Mouse (Mus musculus) adrenal gland (tissue): ENCODE results near the gene I0C0044D17Rik.
"Not testable (repeated sequence)": the region's sequence is repeated elsewhere in the genome, so short reads cannot be mapped to it uniquely, and the experiment has no call there.

Experiments used
- intact Hi-C: fragments of 180-260 bp; cut with DNase I; formaldehyde crosslinking; loops from one replicate; pipeline ENCODE4 v1.15.1; 2025
- long read RNA-seq, 2 experiments: library from polyadenylated mRNA; unstranded; transcript quantifications; one replicate each; pipeline ENCODE4 v2.0.0; 2020; ENCODE audit warnings: borderline replicate concordance in 1 of 2; ENCODE audit not compliant: insufficient replicate concordance in 1 of 2

The I0C0044D17Rik gene
- long read RNA-seq, experiment 1: 0 reads
- long read RNA-seq, experiment 2: 0 reads

DNA sequence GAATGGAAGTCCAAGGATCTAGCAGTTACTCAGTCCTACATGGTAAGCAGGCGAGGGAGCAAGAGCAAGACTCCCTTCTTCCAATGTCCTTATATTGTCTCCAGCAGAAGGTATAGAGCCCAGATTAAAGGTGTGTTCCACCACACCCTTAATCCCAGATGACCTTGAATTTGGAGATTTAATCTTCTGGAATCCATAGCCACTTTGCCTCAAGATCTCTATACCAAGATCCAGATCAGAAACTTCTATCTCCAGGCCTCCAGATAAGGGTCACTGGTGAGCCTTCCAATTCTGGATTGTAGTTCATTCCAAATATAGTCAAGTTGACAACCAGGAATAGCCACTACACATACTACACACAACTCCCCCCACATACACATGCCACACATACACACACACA, at the start of gene I0C0044D17Rik:
TSS of gene I0C0044D17Rik (minus strand) at position 101 of the 400 bp plus-strand sequence.
- intact Hi-C loops: not testable (repeated sequence)

DNA sequence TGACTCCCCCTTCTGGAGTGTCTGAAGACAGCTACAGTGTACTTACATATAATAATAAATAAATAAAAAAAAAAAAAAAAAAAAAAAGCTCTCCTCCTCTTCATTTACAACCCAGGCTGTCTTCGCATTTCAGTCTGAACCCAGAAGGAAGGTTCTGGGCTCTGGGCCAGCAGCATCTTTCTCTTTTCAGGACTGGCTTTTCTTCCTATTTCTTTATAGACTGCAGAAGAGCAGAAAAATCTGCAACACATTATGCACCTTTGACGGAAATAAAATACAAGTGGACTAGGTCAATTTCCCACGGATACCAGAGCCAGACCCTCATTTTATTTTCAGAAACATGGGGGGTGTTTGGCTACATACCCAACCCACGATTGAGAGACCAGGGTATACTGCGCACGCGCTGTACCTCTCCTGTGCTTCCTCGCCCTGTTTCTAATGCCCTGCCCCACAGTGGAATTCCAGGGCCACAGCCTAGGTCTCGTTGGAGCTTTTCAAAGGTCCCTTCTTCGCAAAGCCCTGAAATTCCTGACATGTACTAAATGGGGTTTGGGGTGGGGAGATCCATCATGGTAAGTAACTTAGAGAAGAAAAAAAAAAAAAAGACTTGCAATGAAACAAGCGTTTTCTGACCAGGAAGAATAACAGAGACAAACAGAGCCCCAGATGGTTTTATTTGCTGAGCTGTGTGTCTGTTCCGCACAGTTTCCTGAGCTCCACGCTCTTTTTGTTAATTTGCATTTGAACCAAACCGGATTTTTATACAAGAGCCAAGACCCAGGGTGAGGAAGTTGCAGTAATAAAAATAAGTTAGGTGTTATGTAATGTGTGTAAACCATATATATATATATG, 42.0 kb upstream of the I0C0044D17Rik start:
- intact Hi-C loops: no loop called here

DNA sequence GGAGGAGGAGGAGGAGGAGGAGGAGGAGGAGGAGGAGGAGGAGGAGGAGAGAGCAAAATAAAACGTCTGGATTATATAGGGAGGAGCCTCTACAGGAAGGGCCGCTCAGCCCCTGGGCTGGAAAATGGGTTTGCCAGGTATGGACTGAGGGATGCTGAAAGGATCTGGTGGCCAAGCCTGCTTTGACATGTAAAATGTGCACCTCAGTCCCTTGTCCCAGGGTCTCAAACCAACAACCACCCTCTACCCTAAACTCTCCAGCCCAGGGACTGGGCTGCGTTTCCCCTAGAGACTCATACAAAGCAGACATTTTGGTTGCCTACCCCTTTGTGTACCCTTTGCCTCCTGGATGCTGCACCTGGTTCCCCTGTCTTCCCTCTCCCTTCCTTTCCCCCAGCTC, 40.9 kb upstream of the I0C0044D17Rik start:
- intact Hi-C loops: no loop called here

DNA sequence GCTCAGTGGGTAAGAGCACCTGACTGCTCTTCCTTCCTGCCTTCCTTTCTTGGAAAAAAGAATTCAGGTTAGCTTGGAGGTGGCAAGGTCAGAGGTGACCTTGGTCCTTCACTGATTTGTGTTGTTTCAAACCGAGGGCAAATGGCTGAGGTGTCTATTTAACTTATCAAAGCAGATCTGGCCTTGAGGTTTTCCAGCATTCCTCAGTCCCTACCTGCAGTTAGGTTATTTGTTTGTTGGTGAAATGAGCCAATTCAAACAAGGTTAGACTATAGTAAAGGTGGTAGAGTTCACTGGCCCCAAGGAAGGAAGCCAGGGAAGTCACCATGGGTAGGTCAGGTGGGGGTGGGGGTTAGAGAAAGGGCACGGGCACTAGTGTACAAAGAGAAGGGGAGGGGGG, 40.5 kb upstream of the I0C0044D17Rik start:
- intact Hi-C loops: no loop called here

DNA sequence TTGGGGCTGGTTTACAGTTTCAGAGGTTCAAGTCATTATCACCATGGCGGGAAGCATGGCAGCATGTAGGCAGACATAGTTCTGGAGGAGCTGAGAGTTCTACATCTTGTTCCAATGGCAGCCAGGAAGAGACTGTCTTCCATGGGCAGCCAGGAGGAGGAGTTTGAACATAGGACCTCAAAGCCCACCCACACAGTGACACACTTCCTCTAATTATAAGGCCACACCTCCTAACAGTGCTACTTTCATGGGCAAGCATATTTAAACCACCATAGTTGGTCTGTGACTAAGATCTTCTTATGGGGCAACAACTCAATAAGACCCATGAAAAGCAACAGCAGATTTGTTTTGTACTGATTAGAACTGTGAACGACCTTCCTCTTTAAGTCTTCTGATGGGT, 39.8 kb upstream of the I0C0044D17Rik start:
- intact Hi-C loops: no loop called here

DNA sequence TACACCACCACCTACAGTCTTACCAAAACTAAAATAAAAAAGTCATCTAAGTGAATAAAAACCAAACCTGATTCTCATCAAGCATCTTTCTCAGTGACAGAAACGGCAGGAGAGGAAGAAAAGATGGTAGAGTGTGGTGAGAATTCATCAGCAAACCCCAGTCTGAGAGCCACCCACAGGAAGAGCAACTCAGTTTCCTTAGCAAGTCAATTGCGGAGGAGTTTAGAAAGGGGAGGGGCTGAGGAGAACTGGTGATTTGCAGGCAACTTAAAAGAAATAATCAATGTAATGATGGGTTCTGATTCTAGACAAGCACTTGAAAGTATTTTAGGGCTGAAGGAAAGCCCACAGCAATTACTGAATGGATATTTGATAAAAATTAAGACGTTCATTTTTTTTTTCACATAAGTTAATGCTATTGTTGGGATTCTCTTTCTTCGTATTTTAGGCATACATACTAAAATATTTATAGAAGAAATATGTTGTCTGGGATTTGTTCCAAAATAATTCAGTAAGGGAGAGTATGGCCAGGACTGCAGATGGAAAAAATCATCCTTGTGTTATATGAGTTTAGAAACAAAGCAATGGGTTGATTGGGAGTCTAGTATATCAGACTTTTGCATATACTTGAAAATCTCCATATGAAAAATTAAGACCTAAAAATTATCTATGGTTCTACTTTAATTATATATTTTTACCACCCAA, 34.7 kb upstream of the I0C0044D17Rik start:
- intact Hi-C loops: no loop called here

DNA sequence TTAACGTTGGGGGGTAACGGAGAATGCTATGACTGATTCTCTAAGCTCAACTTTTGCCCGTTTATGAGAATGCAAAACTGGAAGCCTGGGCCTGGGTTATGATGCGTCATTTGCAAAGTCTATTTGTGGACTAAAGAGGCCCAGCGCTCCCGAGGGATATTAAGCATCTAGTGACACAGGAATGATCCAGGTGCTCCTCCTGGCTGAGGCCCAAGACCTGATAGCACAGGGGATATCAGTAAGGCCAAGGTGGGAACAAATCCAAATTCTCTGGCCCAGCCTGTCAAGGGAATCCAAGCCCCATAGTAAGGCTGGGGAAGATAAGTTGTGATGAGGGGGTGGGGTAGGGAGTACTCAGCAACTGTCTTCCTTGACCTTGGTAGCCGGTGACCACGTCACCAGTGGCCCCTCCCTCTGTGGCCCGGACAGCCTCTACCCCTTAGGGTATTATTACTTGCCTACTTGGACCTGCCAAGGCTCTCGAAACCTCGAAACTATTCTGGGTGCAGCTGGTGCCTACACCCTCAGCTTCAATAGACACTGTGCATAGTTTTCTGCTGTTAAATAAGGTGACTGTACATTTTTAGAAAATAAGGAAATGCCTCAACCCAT, 33.5 kb upstream of the I0C0044D17Rik start:
- intact Hi-C loops: no loop called here

DNA sequence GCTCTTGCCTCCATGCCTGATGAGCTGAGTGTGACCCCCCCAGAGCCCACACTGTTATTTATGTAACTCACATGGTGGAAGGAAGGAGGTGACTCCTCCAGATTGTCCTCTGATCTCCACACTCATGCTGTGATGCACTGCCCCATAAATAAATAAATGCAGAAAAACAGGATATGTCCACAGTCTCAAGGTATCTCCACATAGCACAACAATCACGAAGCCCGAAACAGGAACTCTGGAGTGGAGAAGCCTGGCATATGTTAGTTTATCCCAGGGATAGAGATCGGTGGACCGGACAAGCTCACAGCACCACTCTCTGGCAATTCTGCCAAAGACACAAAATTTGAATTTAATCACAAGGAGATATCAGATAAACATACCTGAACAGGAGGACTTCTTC, 30.3 kb upstream of the I0C0044D17Rik start:
- intact Hi-C loops: no loop called here

DNA sequence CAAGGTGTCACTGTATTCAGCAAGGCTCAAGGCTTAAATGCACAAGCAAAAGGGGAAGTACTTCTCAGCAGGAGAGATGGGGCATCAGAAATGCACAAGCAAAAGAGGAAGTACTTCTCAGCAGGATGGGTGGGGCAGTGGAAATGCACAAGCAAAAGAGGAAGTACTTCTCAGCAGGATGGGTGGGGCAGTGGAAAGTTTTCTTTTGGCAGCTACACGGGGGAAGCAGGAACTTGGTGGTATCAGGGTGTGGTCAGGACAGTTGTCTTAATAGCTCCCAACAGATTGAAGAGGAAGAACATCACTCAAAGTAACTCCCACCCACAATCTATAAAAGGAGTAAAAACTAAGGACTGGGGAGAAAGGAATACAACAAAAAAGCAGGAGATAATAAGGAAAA, 26.8 kb upstream of the I0C0044D17Rik start:
- intact Hi-C loops: not testable (repeated sequence)

DNA sequence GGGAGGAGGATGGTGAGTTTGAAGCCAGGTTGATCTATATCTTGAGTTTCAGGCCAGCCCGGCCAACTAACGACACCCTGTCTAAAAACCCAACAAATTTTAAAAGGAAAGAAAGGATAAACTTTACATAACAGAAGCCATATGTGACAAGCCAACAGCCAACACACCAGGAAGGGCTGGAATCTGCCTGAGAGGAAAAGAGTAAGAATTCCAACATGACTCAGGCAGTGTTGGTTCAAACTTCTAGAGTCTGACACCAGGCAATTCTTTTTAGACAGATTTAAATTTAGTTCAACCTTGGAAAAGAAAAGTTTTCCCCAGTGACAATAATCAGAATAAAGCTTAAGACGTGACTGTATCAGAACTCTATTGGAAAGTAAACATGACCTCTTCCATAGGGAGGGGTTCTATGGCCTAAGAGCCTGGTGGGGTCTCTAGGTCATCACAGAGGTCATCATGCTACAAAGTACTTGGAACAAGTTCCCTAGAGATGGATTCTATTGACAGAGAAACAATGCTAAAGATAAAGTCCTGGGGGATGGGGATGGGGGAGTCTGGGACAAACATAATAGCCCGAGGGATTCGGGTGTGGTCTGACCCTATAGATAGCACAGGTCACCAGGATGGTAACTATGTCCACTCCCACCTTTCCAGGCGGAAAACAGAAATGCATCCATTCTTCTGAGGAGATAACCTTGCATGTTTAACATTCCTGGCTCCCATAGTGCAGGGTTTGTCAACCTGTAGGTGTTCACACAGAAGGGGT, 23.7 kb upstream of the I0C0044D17Rik start:
- intact Hi-C loops: no loop called here

DNA sequence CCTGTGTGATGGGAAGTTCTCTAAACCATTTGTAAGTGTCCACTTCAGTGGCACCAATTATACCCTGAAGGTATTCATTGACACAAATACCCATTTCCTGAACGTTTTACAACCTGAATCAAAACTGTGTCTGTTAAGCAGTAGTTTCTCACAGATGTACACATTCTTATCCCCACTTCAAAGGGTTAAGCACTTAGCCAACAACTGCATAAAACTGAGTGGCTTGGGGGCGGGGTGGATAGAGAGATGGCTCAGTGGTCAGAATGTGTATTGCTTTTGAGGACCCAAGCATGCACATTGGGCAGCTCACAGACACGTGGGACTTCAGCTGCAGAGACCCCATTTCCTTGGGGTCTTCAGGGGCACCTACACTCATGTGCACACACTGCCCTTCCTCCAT, 22.8 kb upstream of the I0C0044D17Rik start:
- intact Hi-C loops: no loop called here

DNA sequence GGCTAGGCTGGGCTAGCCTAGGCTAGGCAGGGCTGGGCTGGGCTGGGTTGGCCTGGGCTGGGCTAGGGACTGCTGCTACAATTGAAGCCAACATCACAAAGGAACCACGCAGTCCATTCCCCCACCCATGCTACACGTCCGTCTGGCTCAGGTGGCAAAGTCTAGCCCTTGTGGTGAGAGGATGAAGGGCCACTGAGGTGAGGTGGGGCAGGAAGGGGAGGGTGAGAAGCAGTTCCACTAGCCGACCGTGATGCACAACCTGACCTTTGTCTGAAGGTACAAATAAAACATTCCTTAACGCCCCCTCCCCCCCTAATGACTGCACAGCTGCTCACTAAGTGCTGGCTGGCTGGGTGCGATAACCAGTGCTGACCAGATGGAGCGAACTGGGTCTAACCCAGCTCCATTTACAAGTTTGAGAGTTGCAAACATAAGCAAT, 22.1 kb upstream of the I0C0044D17Rik start:
- intact Hi-C loops: no loop called here

DNA sequence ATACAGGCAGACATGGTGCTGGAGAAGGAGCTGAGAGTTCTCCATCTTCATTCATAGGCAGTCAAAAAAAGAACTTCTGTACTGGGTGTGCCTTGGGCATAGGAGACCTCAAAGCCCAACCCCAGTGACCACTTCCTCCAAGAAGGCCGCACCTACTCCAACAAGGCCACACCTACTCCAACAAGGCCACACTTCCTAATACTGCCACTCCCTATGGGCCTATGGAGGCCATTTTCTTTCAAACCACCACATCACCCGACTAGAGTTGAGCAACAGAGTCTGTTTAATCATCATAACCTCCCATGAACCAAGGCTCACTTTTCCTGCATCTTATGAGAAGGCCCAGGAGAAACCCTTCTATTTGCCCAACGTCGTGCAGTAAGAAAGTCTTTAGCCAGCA, 21.6 kb upstream of the I0C0044D17Rik start:
- intact Hi-C loops: no loop called here

DNA sequence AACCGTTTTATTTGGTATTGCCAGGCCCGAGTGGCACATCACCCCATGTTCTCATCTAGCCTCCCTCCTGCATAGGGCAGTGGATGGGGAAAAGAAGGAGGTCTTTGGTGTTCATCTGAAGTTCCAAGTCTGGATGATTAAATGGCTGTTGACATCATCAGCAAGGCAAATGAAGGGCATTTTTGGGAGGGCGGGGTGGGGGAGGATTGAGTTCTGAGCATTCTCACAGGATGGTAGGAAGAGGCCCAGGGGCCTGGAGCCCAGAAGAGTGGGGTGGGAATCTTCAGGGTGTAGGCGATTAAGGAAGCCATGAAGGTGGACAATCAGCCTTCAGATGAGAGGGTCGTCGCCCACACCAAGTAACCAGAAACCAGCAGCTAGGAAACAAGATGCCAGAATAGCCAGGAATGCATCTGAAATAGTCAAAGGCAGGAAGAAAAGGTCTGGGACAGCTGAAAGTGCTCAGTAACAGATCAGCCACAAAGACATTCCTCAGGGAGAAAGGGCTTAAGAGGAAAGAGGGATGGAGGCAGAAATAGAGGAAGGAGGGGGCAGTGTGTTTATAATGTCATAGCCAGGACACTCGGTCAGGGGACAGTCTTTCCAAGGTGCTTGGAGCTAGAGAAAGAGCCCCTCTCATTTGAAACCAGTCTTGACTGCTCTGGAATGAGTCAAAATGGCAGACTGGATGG, 20.4 kb upstream of the I0C0044D17Rik start:
- intact Hi-C loops: no loop called here

DNA sequence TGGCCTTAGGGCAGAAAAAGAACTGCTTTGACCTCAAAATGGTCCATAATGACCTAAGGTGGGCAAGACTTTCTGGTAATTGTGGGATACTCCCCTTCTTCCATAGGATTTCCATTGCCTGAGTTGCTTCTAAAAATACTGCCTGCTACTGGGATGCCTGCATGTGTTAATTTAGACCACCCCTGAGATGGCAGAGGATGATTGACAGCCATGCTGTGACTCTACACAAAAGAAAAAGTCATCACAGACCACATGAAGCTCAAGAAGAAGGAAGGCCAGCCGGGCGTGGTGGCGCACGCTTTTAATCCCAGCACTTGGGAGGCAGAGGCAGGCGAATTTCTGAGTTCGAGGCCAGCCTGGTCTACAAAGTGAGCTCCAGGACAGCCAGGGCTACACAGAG, 17.6 kb upstream of the I0C0044D17Rik start:
- intact Hi-C loops: not testable (repeated sequence)

DNA sequence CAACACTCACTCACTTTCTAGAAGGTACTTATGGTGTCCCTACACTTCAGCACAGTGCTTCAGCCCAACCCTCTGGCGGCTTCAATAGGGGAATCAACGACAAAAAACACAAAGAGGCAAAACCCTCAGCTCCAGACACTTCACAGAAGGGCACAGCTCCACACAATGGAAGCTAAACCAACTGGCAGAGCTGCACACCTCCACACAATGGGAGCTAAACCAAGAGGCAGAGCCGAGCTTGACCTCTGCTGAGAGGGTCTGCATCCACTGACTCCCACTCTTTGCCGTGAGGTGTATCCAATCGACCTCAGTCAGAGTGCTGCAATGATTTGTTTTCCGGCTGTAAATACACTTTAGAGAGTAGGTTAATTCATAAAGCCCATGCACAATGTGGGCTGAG, 16.9 kb upstream of the I0C0044D17Rik start:
- intact Hi-C loops: no loop called here

DNA sequence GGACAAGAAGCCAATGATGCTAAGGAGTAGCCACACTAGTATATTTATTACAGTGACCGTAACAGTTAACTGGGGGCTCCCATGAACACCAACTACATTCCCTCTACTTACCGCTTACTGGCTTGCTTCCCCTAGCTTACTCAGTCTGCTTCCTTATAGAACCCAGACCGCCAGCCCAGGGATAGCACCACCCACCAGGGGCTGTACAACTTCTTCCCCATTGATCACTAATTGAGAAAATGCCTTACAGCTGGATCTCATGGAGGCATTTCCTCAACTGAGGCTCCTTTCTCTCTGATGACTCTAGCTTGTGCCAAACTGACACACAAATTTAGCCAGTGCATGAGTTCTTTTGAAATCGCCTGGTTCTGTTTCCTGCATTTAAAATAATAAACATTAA, 15.3 kb upstream of the I0C0044D17Rik start:
- intact Hi-C loops: no loop called here

DNA sequence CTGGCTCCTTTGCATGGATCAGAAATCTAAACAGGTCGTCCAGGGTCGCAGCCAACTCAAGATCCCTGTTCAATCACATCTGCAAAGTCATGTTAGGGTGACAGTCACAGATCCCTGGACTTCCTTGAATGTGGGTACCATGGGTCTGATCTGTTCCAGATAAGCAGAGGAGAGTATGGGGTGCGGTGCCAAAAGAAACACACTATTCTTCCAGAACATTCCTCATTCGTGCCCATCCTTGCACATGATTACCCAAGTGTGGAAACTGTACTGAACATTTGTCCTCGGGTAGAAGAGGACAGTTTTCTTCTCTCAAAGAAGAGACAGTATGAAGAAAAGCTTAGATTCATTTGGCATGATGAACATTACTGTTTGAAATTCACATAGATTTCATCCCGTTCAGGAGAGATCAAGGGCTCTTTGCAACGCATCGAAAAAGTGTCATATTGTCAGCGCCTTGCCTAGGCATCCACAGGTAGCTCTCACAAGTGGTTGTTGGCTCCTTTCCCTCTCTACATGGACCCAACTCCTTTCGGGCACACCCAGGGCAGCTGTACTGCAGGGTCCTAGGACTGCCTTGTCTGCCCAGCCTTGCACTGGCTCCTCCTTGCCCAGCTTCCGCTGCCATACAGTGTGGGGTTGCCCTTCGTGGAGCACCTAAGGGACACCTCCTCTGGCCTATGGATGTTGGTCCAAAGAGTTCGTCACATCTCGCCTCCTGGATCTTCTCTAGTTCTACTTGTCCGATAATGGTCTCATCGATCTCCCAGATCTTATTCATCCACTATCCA, 14.3 kb upstream of the I0C0044D17Rik start:
- intact Hi-C loops: no loop called here

DNA sequence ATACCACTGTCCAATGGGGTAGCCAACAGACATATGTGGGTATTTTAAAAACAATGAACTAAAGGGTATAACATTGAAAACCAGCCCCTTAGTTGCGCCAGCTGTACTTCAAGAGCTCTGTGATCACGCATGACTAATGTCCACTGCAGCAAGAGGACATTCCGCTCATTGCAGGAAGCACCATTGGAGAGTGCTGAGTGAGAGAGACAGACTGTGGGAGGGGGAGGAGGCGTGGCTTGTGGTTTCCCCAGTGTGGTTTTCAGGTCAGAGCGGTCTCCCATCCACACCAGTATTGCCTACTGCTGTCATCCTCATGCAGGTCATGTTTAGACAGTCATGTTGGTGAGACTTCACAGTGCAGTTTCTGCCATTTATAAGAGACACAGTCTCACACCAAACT, 12.9 kb upstream of the I0C0044D17Rik start:
- intact Hi-C loops: no loop called here

DNA sequence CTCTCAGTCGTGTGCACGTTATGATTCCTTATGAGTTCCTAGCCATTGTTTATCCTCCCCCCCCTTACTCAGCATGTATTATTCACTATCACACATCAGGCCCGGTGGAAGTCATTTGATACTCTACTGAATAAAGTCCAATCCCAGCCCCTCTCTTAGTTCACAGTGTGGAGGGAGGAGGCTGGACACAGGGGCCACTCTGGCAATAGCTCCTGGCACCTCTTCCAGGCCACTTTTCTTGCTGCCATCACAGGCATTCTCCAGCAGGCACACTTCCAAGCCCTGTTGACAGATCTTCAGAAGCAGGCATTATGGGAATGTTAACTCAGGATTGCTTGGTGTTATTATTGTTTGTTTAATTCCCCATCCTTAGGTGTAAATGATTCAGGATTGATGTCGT, 11.1 kb upstream of the I0C0044D17Rik start:
- intact Hi-C loops: no loop called here
